Mouse (Mus musculus) kidney, embryonic 16.5 days (tissue): Measurements from ENCODE around the gene Rmi2. TPM values are rescaled to one million over a fixed set of nuclear protein-coding genes. Genes with fewer than 3 reads are reported as not detected.
"Not testable (repeated sequence)": the region's sequence is repeated elsewhere in the genome, so short reads cannot be mapped to it uniquely, and the experiment has no call there.

Experiments used
- ATAC-seq: fragments of 200-750 bp; cut with Nextera tagmentation; 2 replicates; pipeline ENCODE4 v1.8.0; 2017; ENCODE audit warnings: moderate TSS enrichment; ENCODE audit not compliant: low FRiP score, low TSS enrichment
- H3K27ac ChIP-seq: fragments of 300-500 bp; sonication (generic); 2 replicates; pipeline ENCODE4 v1.5.1; 2014; ENCODE audit warnings: low read length
- H3K27me3 ChIP-seq: fragments of 300-500 bp; sonication (generic); 2 replicates; pipeline ENCODE4 v1.6.1; 2014; ENCODE audit warnings: low read length, control low read depth, mixed read lengths; ENCODE audit not compliant: insufficient read depth
- H3K36me3 ChIP-seq: fragments of 300-500 bp; sonication (generic); 2 replicates; pipeline ENCODE4 v1.6.1; 2014; ENCODE audit warnings: low read length, control low read depth, mixed read lengths; ENCODE audit not compliant: insufficient read depth
- H3K4me1 ChIP-seq: fragments of 300-500 bp; sonication (generic); 2 replicates; pipeline ENCODE4 v1.6.1; 2014; ENCODE audit warnings: low read length, control low read depth, mixed read lengths; ENCODE audit not compliant: insufficient read depth
- H3K4me2 ChIP-seq: fragments of 300-500 bp; sonication (generic); replicated peaks from 2 replicates; pipeline ENCODE4 v1.6.1; 2014; ENCODE audit warnings: low read depth, low read length
- H3K4me3 ChIP-seq: fragments of 300-500 bp; sonication (generic); 2 replicates; pipeline ENCODE4 v1.5.1; 2014; ENCODE audit warnings: mild to moderate bottlenecking, low read length
- H3K9ac ChIP-seq: fragments of 300-500 bp; sonication (generic); replicated peaks from 2 replicates; pipeline ENCODE4 v1.6.1; 2014; ENCODE audit warnings: low read length
- H3K9me3 ChIP-seq: fragments of 300-500 bp; sonication (generic); 2 replicates; pipeline ENCODE4 v1.6.1; 2016; ENCODE audit warnings: low read length, control low read depth
- WGBS: fragments of 180-500 bp; shearing (Covaris S2); extraction: QIAGEN DNeasy Blood & Tissue Kit; methylation state at CpG from one replicate; pipeline ENCODE4 v1.1.7; 2014; 5-methylcytosine and 5-hydroxymethylcytosine counted together
- polyA plus RNA-seq: library from polyadenylated mRNA; unstranded; fragments of >200 nt; fragmentation: Nextera tagmentation; extraction: Ambion mirVana; gene quantifications from 2 replicates; pipeline ENCODE4 v1.2.1, GENCODE M21; 2015

The Rmi2 gene
- polyA plus RNA-seq, 1 experiment from 2014 or later, result 2.9 TPM

GRCm38 (mm10) chr16:10842282-10842855 is 7.5 kb downstream of the Rmi2 start:
- peak; percentile 20 for ATAC-seq
- no peaks in the 10 kb centered on the region for H3K27me3 ChIP-seq
- WGBS, result 45% methylated on average over 4 of the region's 4 CpGs

GRCm38 (mm10) chr16:10843486-10844318 is 8.8 kb downstream of the Rmi2 start:
- Histone ChIP-seq H3K4me1 (peaks cover 34% of the 10 kb centered on the region), H3K4me3 (peak overlapping the region; percentile 36), H3K27me3 (no peaks in the 10 kb centered on the region), H3K9ac (peak overlapping the region; percentile 46), H3K36me3 (peaks cover 5% of the 10 kb centered on the region; the same call in 1 of the 2 replicates), H3K27ac (peak overlapping the region; percentile 70), H3K9me3 (no peaks in the 10 kb centered on the region), H3K4me2 (peak overlapping the region; percentile 60)
- peak; percentile 32; the same call in 1 of the 2 replicates for ATAC-seq
- WGBS, result 11% methylated on average over 18 of the region's 18 CpGs

More at GRCm38 (mm10) chr16:10842282-10842855, 7.5 kb downstream of the Rmi2 start:
- no peaks in the 10 kb centered on the region for H3K9me3 ChIP-seq
- peak overlapping the region; percentile 17; the same call in 1 of the 2 replicates for H3K27ac ChIP-seq
- peaks cover 45% of the 10 kb centered on the region for H3K4me1 ChIP-seq
- H3K4me3 ChIP-seq, result no peak overlapping the region
- no peak overlapping the region for H3K4me2 ChIP-seq
- H3K9ac ChIP-seq, result no peak overlapping the region
- peaks cover 5% of the 10 kb centered on the region; the same call in 1 of the 2 replicates for H3K36me3 ChIP-seq

GRCm38 (mm10) chr16:10844319-10844670 is 9.4 kb downstream of the Rmi2 start:
- Histone ChIP-seq H3K36me3 (peaks cover 5% of the 10 kb centered on the region; the same call in 1 of the 2 replicates), H3K27ac (peak overlapping the region; percentile 70), H3K4me1 (peaks cover 29% of the 10 kb centered on the region), H3K9ac (peak overlapping the region; percentile 1; the same call in 1 of the 2 replicates), H3K4me2 (peak overlapping the region; percentile 60), H3K27me3 (no peaks in the 10 kb centered on the region), H3K4me3 (peak overlapping the region; percentile 36), H3K9me3 (no peaks in the 10 kb centered on the region)
- no peak for ATAC-seq
- 41% methylated on average over 6 of the region's 6 CpGs for WGBS

GRCm38 (mm10) chr16:10845952-10846351 is 11.1 kb downstream of the Rmi2 start:
- H3K4me1 ChIP-seq, result peaks cover 32% of the 10 kb centered on the region
- no peaks in the 10 kb centered on the region for H3K36me3 ChIP-seq
- no peak overlapping the region for H3K4me2 ChIP-seq
- H3K9me3 ChIP-seq, result no peaks in the 10 kb centered on the region
- ATAC-seq, result no peak
- H3K4me3 ChIP-seq, result no peak overlapping the region
- H3K27ac ChIP-seq, result no peak overlapping the region
- no peaks in the 10 kb centered on the region for H3K27me3 ChIP-seq
- WGBS, result 78% methylated on average over 6 of the region's 6 CpGs
- H3K9ac ChIP-seq, result no peak overlapping the region

GRCm38 (mm10) chr16:10846503-10846902 is 11.6 kb downstream of the Rmi2 start:
- Histone ChIP-seq H3K27me3 (no peaks in the 10 kb centered on the region), H3K36me3 (no peaks in the 10 kb centered on the region), H3K4me1 (peaks cover 32% of the 10 kb centered on the region), H3K4me2 (no peak overlapping the region), H3K4me3 (no peak overlapping the region), H3K9me3 (no peaks in the 10 kb centered on the region), H3K27ac (no peak overlapping the region), H3K9ac (no peak overlapping the region)
- peak; percentile 78 for ATAC-seq
- 55% methylated on average over 4 of the region's 4 CpGs for WGBS

GRCm38 (mm10) chr16:10849965-10850861 is 15.4 kb downstream of the Rmi2 start:
- no peak overlapping the region for H3K4me3 ChIP-seq
- H3K9ac ChIP-seq, result no peak overlapping the region
- no peaks in the 10 kb centered on the region for H3K36me3 ChIP-seq
- H3K9me3 ChIP-seq, result no peaks in the 10 kb centered on the region
- no peak for ATAC-seq
- peaks cover 8% of the 10 kb centered on the region; the same call in 1 of the 2 replicates for H3K4me1 ChIP-seq
- H3K27me3 ChIP-seq, result no peaks in the 10 kb centered on the region
- H3K4me2 ChIP-seq, result no peak overlapping the region
- peak overlapping the region; percentile 33; the same call in 1 of the 2 replicates for H3K27ac ChIP-seq
- 63% methylated on average over 12 of the region's 12 CpGs for WGBS

- H3K4me3 ChIP-seq, result no peak overlapping the region
- no peak overlapping the region for H3K4me2 ChIP-seq
- H3K27me3 ChIP-seq, result no peaks in the 10 kb centered on the region
- H3K9me3 ChIP-seq, result no peaks in the 10 kb centered on the region
- no peak overlapping the region for H3K9ac ChIP-seq
- no peak overlapping the region for H3K27ac ChIP-seq
- H3K36me3 ChIP-seq, result no peaks in the 10 kb centered on the region
- peaks cover 8% of the 10 kb centered on the region; the same call in 1 of the 2 replicates for H3K4me1 ChIP-seq
- ATAC-seq, result no peak
- 71% methylated on average over 4 of the region's 4 CpGs for WGBS
Measured at GRCm38 (mm10) chr16:10850905-10851304, 16.0 kb downstream of the Rmi2 start.

GRCm38 (mm10) chr16:10852216-10852615 is 17.4 kb downstream of the Rmi2 start:
- H3K9ac ChIP-seq, H3K9me3 ChIP-seq, H3K27ac ChIP-seq, H3K27me3 ChIP-seq, H3K4me1 ChIP-seq, H3K36me3 ChIP-seq, H3K4me3 ChIP-seq, H3K4me2 ChIP-seq, ATAC-seq: not testable (repeated sequence)
- WGBS, result 93% methylated on average over 10 of the region's 10 CpGs

- Histone ChIP-seq H3K27ac (no peak overlapping the region), H3K4me3 (no peak overlapping the region), H3K9ac (no peak overlapping the region), H3K9me3 (no peaks in the 10 kb centered on the region), H3K4me2 (no peak overlapping the region), H3K27me3 (no peaks in the 10 kb centered on the region), H3K4me1 (0 out of 2 replicates have a peak, but pooled peaks cover 2% of the 10 kb centered on the region), H3K36me3 (no peaks in the 10 kb centered on the region)
- ATAC-seq, result no peak
- WGBS, result 85% methylated on average over 7 of the region's 7 CpGs
Measured at GRCm38 (mm10) chr16:10859726-10860245, 24.9 kb downstream of the Rmi2 start.
